Mouse (Mus musculus) liver, adult 2 months (tissue): ENCODE measurements at regions not wholly inside any gene's neighbourhood (a gene's known extent, or its start where the extent isn't known, plus 50 kb on each side); places are given as distances from the start of the nearest gene placed in this dataset.

Experiments
- DNase-seq: peaks from one replicate; pipeline ENCODE4 v3.0.0-alpha.2; 2011; ENCODE audit warnings: low read depth, low spot score; ENCODE audit errors: extremely low read depth
- H3K27ac ChIP-seq: fragments of 200-500 bp; replicated peaks from 2 replicates; pipeline ENCODE4 v1.5.1; 2012; ENCODE audit warnings: low read depth, mild to moderate bottlenecking, control low read depth, inconsistent platforms, low read length; ENCODE audit not compliant: insufficient read depth
- H3K27me3 ChIP-seq: fragments of 200-500 bp; 2 replicates; pipeline ENCODE4 v1.6.1; 2012; ENCODE audit warnings: mild to moderate bottlenecking, moderate library complexity, low read length, inconsistent platforms; ENCODE audit not compliant: control insufficient read depth, insufficient read depth
- H3K36me3 ChIP-seq: fragments of 200-500 bp; 2 replicates; pipeline ENCODE4 v1.6.1; 2012; ENCODE audit warnings: low read length, inconsistent platforms; ENCODE audit not compliant: control insufficient read depth, insufficient read depth
- H3K4me1 ChIP-seq: fragments of 200-500 bp; 2 replicates; pipeline ENCODE4 v1.6.1; 2011; ENCODE audit warnings: low read length; ENCODE audit not compliant: control insufficient read depth, insufficient read depth
- H3K4me3 ChIP-seq: fragments of 200-500 bp; 2 replicates; pipeline ENCODE4 v1.5.1; 2011; ENCODE audit warnings: low read depth, mild to moderate bottlenecking, control low read depth, low read length, moderate library complexity; ENCODE audit not compliant: insufficient read depth
- H3K79me2 ChIP-seq: fragments of 200-500 bp; 2 replicates; pipeline ENCODE4 v1.6.1; 2012; ENCODE audit warnings: inconsistent platforms, mild to moderate bottlenecking, low read length, moderate library complexity; ENCODE audit not compliant: control insufficient read depth, insufficient read depth
- H3K9ac ChIP-seq: fragments of 200-500 bp; 2 replicates; pipeline ENCODE4 v1.6.1; 2012; ENCODE audit warnings: low read depth, mild to moderate bottlenecking, control low read depth, inconsistent platforms, low read length
- CTCF ChIP-seq: fragments of 200-500 bp; IDR thresholded peaks from 2 replicates; pipeline ENCODE4 v1.5.1; 2011; ENCODE audit warnings: low read depth, low read length, control low read depth
- POLR2A ChIP-seq: fragments of 200-500 bp; IDR thresholded peaks from 2 replicates; pipeline ENCODE4 v1.6.1; 2011; ENCODE audit warnings: low read length, control low read depth; ENCODE audit not compliant: insufficient read depth; ENCODE audit errors: extremely low read depth
- WGBS: fragments of 180-500 bp; shearing (Covaris S2); methylation state at CpG from one replicate; pipeline ENCODE4 v1.1.7; 2018; 5-methylcytosine and 5-hydroxymethylcytosine counted together

GRCm38 (mm10) chr6:89068286-89068685, 166.2 kb downstream of the Tpra1 start:
- no peaks in the 10 kb centered on the region for H3K36me3 ChIP-seq
- no peak for DNase-seq
- no peaks in the 10 kb centered on the region for H3K4me1 ChIP-seq
- TF ChIP-seq POLR2A = no peak
- TF ChIP-seq CTCF = no peak
- no peak overlapping the region for H3K4me3 ChIP-seq
- no peak overlapping the region for H3K9ac ChIP-seq
- H3K27ac ChIP-seq = no peak overlapping the region
- H3K79me2 ChIP-seq = no peaks in the 10 kb centered on the region
- 95% methylated on average over 5 of the region's 5 CpGs for WGBS
- H3K27me3 ChIP-seq = no peaks in the 10 kb centered on the region

GRCm38 (mm10) chr6:89069108-89069507, 167.1 kb downstream of the Tpra1 start:
- no peak for DNase-seq
- H3K27ac ChIP-seq = no peak overlapping the region
- TF ChIP-seq POLR2A (no peak), CTCF (no peak)
- no peaks in the 10 kb centered on the region for H3K79me2 ChIP-seq
- no peaks in the 10 kb centered on the region for H3K36me3 ChIP-seq
- H3K4me3 ChIP-seq = no peak overlapping the region
- no peaks in the 10 kb centered on the region for H3K4me1 ChIP-seq
- 76% methylated on average over 5 of the region's 5 CpGs for WGBS
- no peaks in the 10 kb centered on the region for H3K27me3 ChIP-seq
- H3K9ac ChIP-seq = no peak overlapping the region

GRCm38 (mm10) chr6:89070011-89070410, 168.0 kb downstream of the Tpra1 start:
- Histone ChIP-seq H3K79me2 (no peaks in the 10 kb centered on the region), H3K27ac (no peak overlapping the region), H3K27me3 (no peaks in the 10 kb centered on the region), H3K4me1 (no peaks in the 10 kb centered on the region), H3K9ac (no peak overlapping the region), H3K36me3 (no peaks in the 10 kb centered on the region), H3K4me3 (no peak overlapping the region)
- 17% methylated on average over 3 of the region's 3 CpGs for WGBS
- TF ChIP-seq CTCF (no peak), POLR2A (no peak)
- DNase-seq = no peak

DNA sequence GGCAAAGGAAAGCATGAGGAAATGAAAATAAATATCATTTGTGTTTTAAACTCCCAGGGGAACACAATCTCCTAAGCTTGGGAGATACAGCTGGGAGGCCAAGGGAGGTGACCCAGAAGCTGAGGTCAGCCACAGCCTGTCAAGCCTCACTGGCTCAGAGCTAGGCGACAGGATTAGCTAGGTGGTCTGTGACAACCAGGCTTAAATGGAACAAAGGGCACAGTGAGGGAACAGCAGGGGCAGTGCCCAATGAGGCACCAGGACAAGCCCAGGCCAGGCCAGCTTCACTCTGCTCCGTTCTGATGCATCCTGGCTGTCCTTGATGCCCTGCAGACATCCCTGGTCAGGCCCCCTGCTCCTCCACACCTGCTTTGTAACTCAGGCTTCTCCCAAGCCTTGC, 169.7 kb downstream of the Tpra1 start:
- TF ChIP-seq POLR2A (no peak), CTCF (no peak)
- no peak overlapping the region for H3K27ac ChIP-seq

GRCm38 (mm10) chr6:89072569-89072968, 170.5 kb downstream of the Tpra1 start:
- TF ChIP-seq CTCF (no peak), POLR2A (no peak)
- WGBS = 71% methylated on average over 2 of the region's 2 CpGs

More for the DNA sequence above, 169.7 kb downstream of the Tpra1 start:
- H3K4me3 ChIP-seq = no peak overlapping the region
- H3K36me3 ChIP-seq = no peaks in the 10 kb centered on the region
- no peak overlapping the region for H3K9ac ChIP-seq
- H3K4me1 ChIP-seq = no peaks in the 10 kb centered on the region
- DNase-seq = no peak
- H3K79me2 ChIP-seq = no peaks in the 10 kb centered on the region
- no peaks in the 10 kb centered on the region for H3K27me3 ChIP-seq
- WGBS = 48% methylated on average over 2 of the region's 2 CpGs

GRCm38 (mm10) chr6:89081624-89082300, 179.7 kb downstream of the Tpra1 start:
- Histone ChIP-seq H3K4me3 (no peak overlapping the region), H3K36me3 (no peaks in the 10 kb centered on the region), H3K9ac (no peak overlapping the region), H3K79me2 (no peaks in the 10 kb centered on the region), H3K27ac (no peak overlapping the region), H3K4me1 (no peaks in the 10 kb centered on the region), H3K27me3 (no peaks in the 10 kb centered on the region)
- TF ChIP-seq CTCF (no peak), POLR2A (no peak)
- DNase-seq = no peak
- 55% methylated on average over 6 of the region's 6 CpGs for WGBS

More at GRCm38 (mm10) chr6:89072569-89072968, 170.5 kb downstream of the Tpra1 start:
- H3K4me3 ChIP-seq = no peak overlapping the region
- no peak overlapping the region for H3K9ac ChIP-seq
- no peaks in the 10 kb centered on the region for H3K27me3 ChIP-seq
- no peak overlapping the region for H3K27ac ChIP-seq
- no peaks in the 10 kb centered on the region for H3K79me2 ChIP-seq
- DNase-seq = no peak
- no peaks in the 10 kb centered on the region for H3K36me3 ChIP-seq
- no peaks in the 10 kb centered on the region for H3K4me1 ChIP-seq
